Mouse (Mus musculus) kidney, postnatal 0 days (tissue): ENCODE measurements around the gene Cspg4. TPM values are rescaled to one million over a fixed set of nuclear protein-coding genes. Genes with fewer than 3 reads are reported as not detected.
A peak's percentile ranks its signal among the peaks of the same experiment; 100 is the strongest.

Experiments used
- ATAC-seq: fragments of 200-750 bp; cut with Nextera tagmentation; replicated peaks from 2 replicates; pipeline ENCODE4 v1.8.0; 2017; ENCODE audit warnings: low read depth, moderate number of reproducible peaks, moderate TSS enrichment, moderate library complexity; ENCODE audit not compliant: low FRiP score
- DNase-seq: peaks from one replicate; pipeline ENCODE4 v3.0.0-alpha.2; 2016; ENCODE audit warnings: low spot score
- H3K27ac ChIP-seq: fragments of 300-500 bp; sonication (generic); 2 replicates; pipeline ENCODE4 v1.5.1; 2014; ENCODE audit warnings: mild to moderate bottlenecking
- H3K27me3 ChIP-seq: fragments of 300-500 bp; sonication (generic); 2 replicates; pipeline ENCODE4 v1.6.1; 2014; ENCODE audit warnings: low read length, mixed read lengths; ENCODE audit not compliant: insufficient read depth
- H3K36me3 ChIP-seq: fragments of 300-500 bp; sonication (generic); 2 replicates; pipeline ENCODE4 v1.6.1; 2014; ENCODE audit warnings: low read length, mixed read lengths; ENCODE audit not compliant: insufficient read depth
- H3K4me1 ChIP-seq: fragments of 300-500 bp; sonication (generic); replicated peaks from 2 replicates; pipeline ENCODE4 v1.6.1; 2014; ENCODE audit warnings: antibody characterized with exemption, low read length, mixed read lengths; ENCODE audit not compliant: insufficient read depth
- H3K4me2 ChIP-seq: fragments of 300-500 bp; sonication (generic); 2 replicates; pipeline ENCODE4 v1.6.1; 2014; ENCODE audit warnings: mild to moderate bottlenecking, low read length, moderate library complexity, mixed read lengths
- H3K4me3 ChIP-seq: fragments of 300-500 bp; sonication (generic); replicated peaks from 2 replicates; pipeline ENCODE4 v1.5.1; 2014; ENCODE audit warnings: low read depth, low read length
- H3K9ac ChIP-seq: fragments of 300-500 bp; sonication (generic); 2 replicates; pipeline ENCODE4 v1.6.1; 2014; ENCODE audit warnings: low read depth, low read length
- H3K9me3 ChIP-seq: fragments of 300-500 bp; sonication (generic); replicated peaks from 2 replicates; pipeline ENCODE4 v1.6.1; 2016; ENCODE audit warnings: low read length, inconsistent platforms, mixed read lengths
- CTCF ChIP-seq: IDR thresholded peaks from 2 replicates; pipeline ENCODE4 v1.5.1; 2016; ENCODE audit warnings: antibody characterized with exemption, low read depth, mild to moderate bottlenecking, moderate library complexity
- WGBS: fragments of 180-500 bp; shearing (Covaris S2); extraction: QIAGEN DNeasy Blood & Tissue Kit; methylation state at CpG from one replicate; pipeline ENCODE4 v1.1.7; 2014; 5-methylcytosine and 5-hydroxymethylcytosine counted together
- polyA plus RNA-seq: library from polyadenylated mRNA; unstranded; fragments of >200 nt; fragmentation: Nextera tagmentation; extraction: Ambion mirVana; gene quantifications from 2 replicates; pipeline ENCODE4 v1.2.1, GENCODE M21; 2015

Gene Cspg4
- polyA plus RNA-seq, 1 experiment from 2014 or later: 18.1 TPM

DNA sequence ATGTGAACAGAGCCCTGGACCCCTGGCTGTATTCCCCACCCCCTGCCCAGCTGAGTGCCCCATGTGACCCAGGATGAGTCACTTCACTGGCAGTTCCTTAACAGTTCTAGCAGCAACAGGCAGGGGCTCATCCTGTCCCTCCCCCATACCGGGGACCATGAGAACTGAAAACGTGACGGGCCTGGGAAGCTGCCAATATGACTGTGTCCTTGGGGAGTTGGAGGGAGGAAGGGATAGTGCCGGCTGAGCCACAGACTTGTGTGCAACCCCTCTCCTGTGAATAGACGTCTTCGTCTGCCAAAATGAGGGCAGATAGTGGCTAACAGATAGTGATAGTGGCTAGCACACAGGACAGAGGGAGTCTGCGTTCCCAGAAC lies 59.8 kb downstream of the Cspg4 start:
- no peak; the same call in 1 of the 2 replicates for TF ChIP-seq CTCF
- no peaks in the 10 kb centered on the region for H3K27me3 ChIP-seq

DNA sequence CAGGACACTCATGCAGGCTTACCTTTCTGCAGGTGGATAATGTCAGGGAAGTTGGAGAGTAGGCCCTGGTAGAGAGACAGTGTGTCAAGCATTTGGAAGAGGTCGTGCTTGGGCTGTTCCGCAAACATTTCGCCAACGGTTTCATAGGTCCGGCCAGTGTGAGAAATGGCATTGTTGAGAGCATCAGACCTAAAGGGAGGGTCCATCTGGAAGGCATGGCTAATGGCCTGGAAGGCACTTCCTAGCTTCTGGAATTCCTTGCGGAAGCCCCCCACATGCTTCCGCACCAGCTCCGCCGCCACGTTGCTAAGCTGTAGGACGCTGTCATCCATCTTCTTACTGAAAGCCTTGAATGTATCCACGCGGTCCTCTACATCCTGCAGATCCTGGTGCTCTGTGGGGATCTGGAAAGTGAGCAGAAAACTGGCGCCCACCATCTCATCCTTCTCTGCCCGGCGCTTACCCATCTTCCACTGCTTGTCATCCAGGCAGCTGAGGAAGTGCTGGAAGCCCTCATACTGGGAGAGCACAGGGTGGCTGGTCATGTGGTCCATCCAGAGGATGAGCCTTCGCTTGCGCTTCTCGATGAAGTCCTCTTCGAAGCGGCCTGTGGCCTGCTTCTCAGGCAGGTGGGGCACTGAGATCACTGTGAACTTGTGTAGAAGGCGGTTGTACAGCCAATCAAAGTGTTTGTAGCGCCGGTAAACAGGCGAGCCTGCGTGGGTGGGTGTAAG lies 60.6 kb downstream of the Cspg4 start:
- no peaks in the 10 kb centered on the region for H3K27me3 ChIP-seq
- H3K36me3 ChIP-seq: peaks cover 7% of the 10 kb centered on the region; the same call in 1 of the 2 replicates
- peak overlapping the region; percentile 54; the same call in 1 of the 2 replicates for H3K9ac ChIP-seq
- DNase-seq (peak; percentile 10), ATAC-seq (no peak)
- H3K4me3 ChIP-seq: peak overlapping the region; percentile 27
- peak overlapping the region; percentile 94 for H3K4me2 ChIP-seq
- H3K27ac ChIP-seq: no peak overlapping the region
- H3K4me1 ChIP-seq: peaks cover 42% of the 10 kb centered on the region
- no peaks in the 10 kb centered on the region for H3K9me3 ChIP-seq
- no peak for TF ChIP-seq CTCF
- 76% methylated on average over 26 of the region's 26 CpGs for WGBS

More for the DNA sequence above, 59.8 kb downstream of the Cspg4 start:
- Histone ChIP-seq H3K9me3 (no peaks in the 10 kb centered on the region), H3K27ac (peak overlapping the region; percentile 54), H3K36me3 (peaks cover 7% of the 10 kb centered on the region; the same call in 1 of the 2 replicates), H3K4me2 (peak overlapping the region; percentile 94), H3K4me1 (peaks cover 42% of the 10 kb centered on the region), H3K4me3 (peak overlapping the region; percentile 27), H3K9ac (peak overlapping the region; percentile 54)
- DNase-seq (peak; percentile 86), ATAC-seq (peak; percentile 71; the same call in 1 of the 2 replicates)
- 16% methylated on average over 7 of the region's 7 CpGs for WGBS

DNA sequence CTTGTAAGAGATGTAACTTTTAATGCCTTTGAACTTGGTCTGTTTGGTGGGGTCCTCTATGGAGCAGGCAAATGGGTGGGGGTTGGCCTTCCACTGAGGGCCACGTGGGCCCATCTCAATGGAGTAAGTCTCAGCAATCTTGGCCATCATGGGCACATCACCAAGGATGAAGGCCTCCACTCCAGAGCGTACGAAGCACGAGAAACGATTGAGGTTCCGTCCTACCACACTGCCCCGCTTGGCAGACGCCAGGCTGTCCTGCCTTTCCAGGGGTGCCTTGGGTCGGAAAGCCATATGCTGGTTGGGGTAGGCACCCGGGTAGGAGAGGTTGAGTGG lies 61.2 kb downstream of the Cspg4 start:
- 0 out of 2 replicates have a peak overlapping the region, but pooled peaks have one; percentile 79 for H3K9ac ChIP-seq
- peak overlapping the region; percentile 94 for H3K4me2 ChIP-seq
- 97% methylated on average over 10 of the region's 10 CpGs for WGBS
- ATAC-seq: no peak
- no peak for TF ChIP-seq CTCF
- H3K4me1 ChIP-seq: peaks cover 42% of the 10 kb centered on the region
- H3K27ac ChIP-seq: no peak overlapping the region
- peaks cover 6% of the 10 kb centered on the region; the same call in 1 of the 2 replicates for H3K36me3 ChIP-seq
- no peak for DNase-seq
- no peaks in the 10 kb centered on the region for H3K9me3 ChIP-seq
- no peaks in the 10 kb centered on the region for H3K27me3 ChIP-seq
- peak overlapping the region; percentile 6; the same call in 1 of the 2 replicates for H3K4me3 ChIP-seq

DNA sequence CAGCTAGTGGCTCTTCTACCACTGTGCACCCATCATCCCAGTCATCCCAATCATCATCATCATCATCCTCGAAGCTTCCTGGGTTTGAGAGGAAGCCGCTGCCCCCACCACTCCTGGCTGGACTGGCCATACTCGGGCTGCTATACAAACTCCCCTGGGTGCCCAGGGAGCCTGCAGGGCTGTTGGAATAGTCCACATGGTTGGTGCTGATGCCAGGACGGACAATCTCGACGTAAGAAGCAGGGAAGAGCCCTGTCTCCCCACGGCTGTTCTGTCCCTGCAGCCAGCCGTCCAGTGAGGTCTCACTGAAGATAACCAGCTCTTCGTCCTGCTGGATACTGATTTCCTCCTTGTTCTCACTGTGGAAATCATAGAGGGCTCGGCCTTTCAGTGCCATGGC lies 61.6 kb downstream of the Cspg4 start:
- ATAC-seq (no peak), DNase-seq (no peak)
- H3K36me3 ChIP-seq: peaks cover 2% of the 10 kb centered on the region; the same call in 1 of the 2 replicates
- WGBS: 85% methylated on average over 10 of the region's 10 CpGs
- no peaks in the 10 kb centered on the region for H3K27me3 ChIP-seq
- H3K4me1 ChIP-seq: peaks cover 42% of the 10 kb centered on the region
- peak overlapping the region; percentile 79; the same call in 1 of the 2 replicates for H3K9ac ChIP-seq
- H3K4me2 ChIP-seq: peak overlapping the region; percentile 94
- peak overlapping the region; percentile 95; the same call in 1 of the 2 replicates for H3K27ac ChIP-seq
- TF ChIP-seq CTCF: no peak
- H3K4me3 ChIP-seq: peak overlapping the region; percentile 59
- H3K9me3 ChIP-seq: no peaks in the 10 kb centered on the region

DNA sequence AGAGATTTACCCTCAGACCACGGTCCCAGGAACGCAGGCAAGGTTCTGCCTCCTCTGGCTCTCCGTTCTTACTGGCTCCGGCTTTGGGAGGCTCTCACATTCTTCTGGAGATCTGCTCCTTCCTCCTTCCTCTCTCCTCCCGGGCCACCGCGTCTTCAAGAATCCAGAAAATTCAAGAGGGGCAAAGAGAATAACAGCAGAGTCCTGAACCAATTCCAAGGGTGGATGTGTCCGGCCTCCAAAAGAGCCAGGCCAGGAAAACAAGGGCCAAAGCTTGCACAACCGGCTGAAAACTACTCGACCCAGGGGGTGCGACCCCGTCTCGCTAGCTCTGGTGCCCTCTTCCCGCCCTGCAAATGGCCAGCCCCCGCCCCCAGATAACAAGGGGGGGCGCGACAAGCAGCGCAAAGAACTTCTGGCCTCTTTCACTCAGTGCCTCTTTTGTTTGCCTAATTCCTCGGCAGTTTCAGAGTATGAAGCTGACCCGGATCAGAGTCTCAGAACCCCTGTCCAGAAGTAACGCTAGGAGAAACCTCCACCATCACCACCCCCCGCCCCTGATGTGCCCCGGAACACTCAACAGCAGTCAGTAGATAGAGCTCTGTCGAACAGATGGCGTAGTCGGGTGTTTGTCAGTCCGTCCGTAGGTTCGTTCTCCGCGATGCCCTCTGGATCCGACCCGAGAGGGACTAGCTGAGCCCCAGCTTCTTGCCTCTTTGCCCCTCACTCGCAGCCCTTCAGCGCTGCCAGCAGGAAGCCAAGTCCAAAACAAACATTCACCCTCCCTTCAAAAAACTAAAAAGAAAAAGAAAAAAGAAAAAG lies 62.6 kb downstream of the Cspg4 start:
- H3K9me3 ChIP-seq: no peaks in the 10 kb centered on the region
- no peak; the same call in 1 of the 2 replicates for TF ChIP-seq CTCF
- peak overlapping the region; percentile 59 for H3K4me3 ChIP-seq
- under 1% methylated on average over 35 of the region's 35 CpGs for WGBS
- DNase-seq (peak; percentile 81), ATAC-seq (no peak)
- H3K36me3 ChIP-seq: no peaks in the 10 kb centered on the region
- peak overlapping the region; percentile 94 for H3K4me2 ChIP-seq
- peak overlapping the region; percentile 95 for H3K27ac ChIP-seq
- H3K27me3 ChIP-seq: no peaks in the 10 kb centered on the region
- peak overlapping the region; percentile 79 for H3K9ac ChIP-seq
- peaks cover 42% of the 10 kb centered on the region for H3K4me1 ChIP-seq
